Mouse (Mus musculus) right cerebral cortex, postnatal 36 days (tissue): ENCODE data around the gene Snrpc.
"Not testable (repeated sequence)": the region's sequence is repeated elsewhere in the genome, so short reads cannot be mapped to it uniquely, and the experiment has no call there.

Experiments used
- DNase-seq, 2 experiments: peaks; one replicate each; pipeline ENCODE4 v3.0.0; 2022; ENCODE audit warnings: low spot score in 2 of 2, mixed read lengths in 1 of 2

The Snrpc gene

DNA sequence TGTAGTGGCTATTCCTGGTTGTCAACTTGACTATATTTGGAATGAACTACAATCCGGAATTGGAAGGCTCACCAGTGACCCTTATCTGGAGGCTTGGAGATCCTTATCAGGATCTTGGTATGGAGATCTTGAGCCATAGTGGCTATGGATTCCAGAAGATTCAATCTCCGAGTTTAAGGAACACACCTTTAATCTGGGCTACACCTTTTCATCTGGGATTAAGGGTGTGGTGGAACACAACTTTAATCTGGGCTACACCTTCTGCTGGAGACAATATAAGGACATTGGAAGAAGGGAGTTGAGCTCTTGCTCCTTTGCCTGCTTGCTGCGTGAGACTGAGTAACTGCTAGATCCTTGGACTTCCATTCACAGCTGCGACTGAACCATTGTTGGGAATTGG is at the start of gene Snrpc:
TSS of gene Snrpc (plus strand) at position 301 of the 400 bp plus-strand sequence.
- not testable (repeated sequence) for DNase-seq

DNA sequence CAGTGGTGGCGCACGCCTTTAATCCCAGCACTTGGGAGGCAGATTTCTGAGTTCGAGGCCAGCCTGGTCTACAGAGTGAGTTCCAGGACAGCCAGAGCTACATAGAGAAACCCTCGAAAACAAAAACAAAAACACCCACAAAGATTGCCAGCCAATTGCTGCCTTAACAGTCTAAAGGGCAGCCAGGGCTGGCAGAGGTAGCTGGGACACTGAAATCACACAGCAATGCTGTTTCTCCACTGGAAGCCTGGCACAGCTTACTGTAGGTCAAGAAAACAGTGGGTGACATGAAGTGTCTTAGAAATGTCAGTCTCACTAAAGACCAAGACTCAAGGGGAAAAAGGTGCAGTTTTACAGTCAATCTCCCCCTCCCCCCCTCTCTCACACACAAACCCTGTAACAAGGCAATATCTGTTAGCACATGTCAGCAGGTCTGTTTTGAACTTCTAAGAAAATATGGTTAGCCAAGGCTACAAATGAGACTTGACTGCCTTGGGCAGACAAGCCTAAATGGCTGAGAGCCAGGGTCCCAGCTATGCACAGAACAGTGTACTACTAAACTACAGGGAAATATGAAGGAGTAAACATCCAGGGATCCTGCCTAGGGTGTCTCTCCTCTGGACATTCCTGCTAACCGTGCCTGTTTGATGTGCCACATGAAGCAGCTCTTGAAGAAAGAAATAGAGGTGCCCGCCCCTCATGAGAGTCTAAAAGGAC is 49.3 kb upstream of the Snrpc start:
- DNase-seq, result no peak

DNA sequence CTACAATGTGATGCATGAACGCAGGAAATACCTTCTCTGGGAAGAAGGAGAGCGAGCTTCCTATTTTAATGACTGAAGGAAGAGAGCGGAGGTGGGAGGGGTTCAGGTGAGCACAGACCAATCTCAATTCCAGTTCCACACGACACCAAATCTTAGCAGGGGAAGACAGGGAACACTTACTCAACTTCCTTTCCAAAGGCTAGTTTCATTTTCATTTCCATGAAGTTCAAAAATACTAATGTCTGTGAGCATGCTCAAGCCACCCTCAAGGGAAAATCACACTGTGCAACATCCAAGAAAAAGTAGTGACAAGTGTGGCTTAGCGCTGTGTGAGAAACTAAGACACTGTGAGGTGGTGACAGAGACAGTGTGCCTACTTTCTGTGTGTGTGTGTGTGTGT is 47.9 kb upstream of the Snrpc start:
- DNase-seq, result no peak

- DNase-seq, result no peak
These were observed 47.0 kb upstream of the Snrpc start for GRCm38 (mm10) chr17:27790976-27791375.

- no peak for DNase-seq
These were observed 46.4 kb upstream of the Snrpc start for GRCm38 (mm10) chr17:27791556-27791955.

DNA sequence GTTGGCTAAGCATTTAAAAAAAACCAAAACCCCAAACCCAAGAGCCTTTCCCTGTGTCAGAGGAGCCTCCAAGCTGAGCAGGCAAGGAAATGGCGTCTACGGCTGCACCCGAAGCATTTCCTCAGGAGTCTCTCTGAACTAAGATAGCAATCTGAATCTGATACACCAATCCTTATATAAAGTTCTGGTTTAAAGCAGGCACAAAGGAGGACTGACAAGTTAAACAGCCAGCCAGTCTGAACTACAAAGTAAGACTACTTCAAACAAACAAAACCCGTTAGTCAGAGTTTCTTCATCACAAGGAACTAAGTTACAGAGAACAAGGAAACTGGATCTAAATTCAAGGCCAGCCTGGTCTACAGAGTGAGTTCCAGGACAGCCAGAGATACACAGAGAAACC is 45.4 kb upstream of the Snrpc start:
- DNase-seq, result no peak

DNA sequence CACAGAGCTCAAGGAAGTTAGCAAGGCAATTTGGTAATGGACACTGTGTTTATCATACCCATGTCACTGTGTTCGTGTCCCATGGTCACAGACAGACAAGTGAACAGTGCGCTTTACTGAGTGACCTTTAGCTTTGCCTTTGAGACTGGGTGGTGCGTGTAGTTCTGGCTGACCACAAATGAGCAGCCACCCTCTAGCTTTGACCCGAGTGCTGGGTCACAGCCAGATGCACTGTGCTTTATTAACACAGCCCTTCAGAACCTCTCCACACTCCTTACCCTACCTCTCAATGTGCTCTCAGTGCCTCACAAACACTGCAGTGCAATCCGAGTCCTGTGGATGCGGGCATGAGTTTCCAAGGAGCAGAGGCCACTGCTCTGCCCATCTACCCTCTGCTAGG is 44.8 kb upstream of the Snrpc start:
- DNase-seq, result no peak

DNA sequence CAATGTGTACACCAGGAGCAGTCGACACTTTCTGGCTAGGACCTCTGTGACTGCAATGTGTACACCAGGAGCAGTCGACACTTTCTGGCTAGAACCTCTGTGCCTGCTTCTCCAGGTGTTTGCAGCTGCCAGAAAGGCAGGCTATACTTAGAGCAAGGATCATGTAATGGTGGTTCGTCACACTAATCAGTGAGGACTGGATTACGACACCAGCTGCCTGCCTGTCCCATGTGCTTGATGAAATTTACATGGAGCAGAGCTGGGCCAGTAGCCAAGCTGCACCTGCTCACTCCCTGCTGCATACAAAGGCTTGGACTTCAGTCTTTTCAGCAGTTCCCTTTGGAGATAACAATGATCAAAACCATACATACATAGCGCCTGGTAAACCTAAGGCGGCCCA is 41.2 kb upstream of the Snrpc start:
- DNase-seq, result no peak

DNA sequence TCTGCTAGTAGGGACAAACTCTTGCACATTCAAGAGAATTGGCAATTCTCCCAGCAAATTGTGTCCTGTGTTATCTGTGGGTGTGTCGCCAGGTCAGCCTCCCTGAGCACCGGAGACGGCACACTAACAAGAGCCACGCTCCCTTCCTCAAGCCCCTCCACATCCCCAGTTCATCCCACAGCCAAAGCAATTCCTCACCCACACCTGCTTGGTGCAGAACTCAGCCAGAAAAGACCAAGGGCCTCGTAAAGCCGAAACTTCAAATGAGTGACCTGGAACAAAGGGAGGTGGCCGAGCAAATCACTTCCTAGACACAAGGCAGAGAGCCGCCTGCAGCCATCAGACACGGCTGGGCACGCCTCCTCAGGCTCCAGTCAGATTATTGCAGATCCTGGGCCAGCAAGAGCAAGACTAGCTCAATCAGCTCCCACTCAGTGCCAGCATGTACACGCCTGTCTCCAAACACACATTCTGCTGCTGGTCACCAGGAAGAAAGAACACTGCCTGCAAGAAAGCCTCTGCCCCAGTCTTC is 40.5 kb upstream of the Snrpc start:
- no peak for DNase-seq

DNA sequence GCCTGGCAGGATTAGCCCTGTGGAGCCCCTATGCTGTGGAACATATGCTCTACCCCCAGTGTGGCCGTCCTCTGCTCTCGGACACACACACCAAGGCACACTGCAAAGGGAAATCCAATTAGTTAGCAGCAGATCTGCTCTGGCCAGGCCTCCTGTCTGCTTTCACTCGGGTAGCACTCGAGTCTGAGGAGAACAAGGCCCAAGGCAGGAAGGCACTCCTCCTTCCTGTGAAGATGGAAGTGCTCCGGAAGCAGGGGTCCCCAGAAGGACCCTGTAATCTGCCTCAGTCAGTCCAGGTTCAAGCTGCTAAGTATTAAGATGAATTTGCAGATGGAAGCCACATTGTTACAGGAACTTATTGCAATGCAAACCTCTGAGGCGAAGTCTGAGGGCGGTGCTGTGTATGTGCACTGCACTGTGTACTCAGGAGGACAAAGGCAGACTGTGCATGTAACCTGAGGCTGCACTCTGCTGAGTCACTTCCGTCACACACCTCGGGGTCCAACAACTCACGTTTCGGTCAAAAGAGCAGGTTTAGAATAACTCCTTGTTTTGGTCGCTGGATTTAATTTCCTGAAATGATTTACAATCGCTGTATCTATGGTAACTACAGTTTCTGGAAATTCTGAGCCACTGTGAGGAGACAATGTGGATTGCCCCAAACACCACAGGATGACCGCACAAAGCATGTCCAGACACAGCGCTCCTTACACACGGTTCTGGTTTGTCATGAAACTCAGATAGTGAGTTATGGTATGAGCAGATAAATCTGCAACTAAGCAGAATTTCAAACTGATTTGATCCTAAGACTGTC is 38.0 kb upstream of the Snrpc start:
- DNase-seq, result no peak

- DNase-seq, result no peak
These were observed 37.0 kb upstream of the Snrpc start for GRCm38 (mm10) chr17:27800710-27801648.

DNA sequence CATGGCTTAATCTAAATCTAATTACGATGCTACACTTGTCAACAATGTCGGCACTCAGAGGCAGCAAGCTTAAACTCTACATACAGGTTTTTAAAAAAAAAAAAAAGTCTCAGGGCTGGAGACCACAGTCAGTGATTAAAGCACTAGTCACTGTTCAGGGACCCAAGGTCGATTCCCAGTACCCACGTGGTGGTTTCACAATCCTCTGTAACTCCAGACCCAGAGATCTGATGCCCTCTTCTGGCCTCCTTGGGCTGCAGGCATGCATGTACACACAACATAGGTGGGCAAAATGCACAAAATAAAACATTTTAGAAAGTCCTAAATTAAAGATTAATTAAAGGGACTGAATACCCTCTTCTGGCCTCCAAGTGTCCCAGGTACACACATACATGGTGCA is 34.2 kb upstream of the Snrpc start:
- DNase-seq, result no peak

- DNase-seq, result no peak
These were observed 33.7 kb upstream of the Snrpc start for GRCm38 (mm10) chr17:27804156-27804690.

GRCm38 (mm10) chr17:27804803-27805770 is 32.9 kb upstream of the Snrpc start:
- no peak for DNase-seq

DNA sequence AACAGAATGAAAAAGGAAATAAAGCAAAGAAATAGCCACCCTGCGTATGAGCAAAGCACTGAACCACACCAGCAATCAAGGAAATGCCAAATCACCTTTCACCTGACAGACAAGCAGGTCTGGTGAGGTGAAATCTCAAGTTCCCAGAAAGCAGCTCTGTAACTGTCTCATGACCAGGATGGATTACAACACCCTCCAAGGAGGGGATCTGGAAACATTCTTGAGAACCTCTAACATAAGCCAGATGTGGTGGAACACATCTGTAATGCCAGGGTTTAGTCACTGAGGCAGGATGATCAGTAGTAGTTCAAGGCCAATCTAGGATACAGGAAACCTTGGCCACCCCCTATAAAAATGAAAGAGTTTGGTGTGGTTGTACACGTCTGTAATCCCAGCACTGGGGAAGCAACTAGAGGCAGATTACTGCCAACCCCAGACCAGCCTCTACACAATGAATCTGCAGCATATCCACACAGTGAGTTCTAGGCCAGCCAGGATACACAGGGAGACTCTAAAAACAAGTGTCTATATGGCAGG is 30.3 kb upstream of the Snrpc start:
- DNase-seq, result no peak

GRCm38 (mm10) chr17:27810569-27811331 is 27.2 kb upstream of the Snrpc start:
- DNase-seq, result no peak

DNA sequence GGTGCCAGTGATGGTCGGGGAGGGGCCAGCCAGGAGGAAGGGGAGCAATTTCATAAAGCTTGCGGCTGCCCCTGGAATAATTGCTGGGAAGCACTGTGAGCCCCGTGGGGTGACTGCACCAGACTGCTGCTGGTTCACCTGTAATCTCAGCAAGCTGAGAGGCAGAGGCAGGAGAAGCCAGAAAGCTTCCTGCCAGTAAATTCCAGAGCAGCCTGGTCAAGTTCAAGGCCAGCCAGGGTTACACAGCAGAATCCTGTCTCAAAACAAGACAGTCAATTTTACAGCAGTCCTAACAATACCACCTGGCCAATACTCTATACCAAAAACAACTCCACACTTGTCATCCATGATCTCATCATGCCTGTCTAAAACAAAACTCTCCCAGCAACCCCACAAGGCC is 26.0 kb upstream of the Snrpc start:
- DNase-seq, result no peak

DNA sequence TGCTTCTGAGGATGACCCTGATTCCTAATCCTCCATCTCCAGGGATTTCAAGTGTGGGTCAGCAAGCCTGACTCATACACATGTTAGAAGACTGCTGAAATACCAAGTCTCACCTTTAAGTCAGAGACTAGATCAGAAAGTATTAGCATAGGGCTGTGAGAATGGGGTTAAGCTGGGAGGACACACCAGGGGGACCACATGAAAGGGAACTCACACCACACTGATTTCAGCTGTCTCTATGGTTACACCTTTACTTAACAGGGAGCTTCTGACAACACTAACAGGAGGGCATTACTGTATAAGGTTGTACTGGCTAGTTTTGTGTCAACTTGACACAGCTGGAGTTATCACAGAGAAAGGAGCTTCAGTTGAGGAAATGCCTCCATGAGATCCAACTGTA is 23.3 kb upstream of the Snrpc start:
- no peak for DNase-seq

DNA sequence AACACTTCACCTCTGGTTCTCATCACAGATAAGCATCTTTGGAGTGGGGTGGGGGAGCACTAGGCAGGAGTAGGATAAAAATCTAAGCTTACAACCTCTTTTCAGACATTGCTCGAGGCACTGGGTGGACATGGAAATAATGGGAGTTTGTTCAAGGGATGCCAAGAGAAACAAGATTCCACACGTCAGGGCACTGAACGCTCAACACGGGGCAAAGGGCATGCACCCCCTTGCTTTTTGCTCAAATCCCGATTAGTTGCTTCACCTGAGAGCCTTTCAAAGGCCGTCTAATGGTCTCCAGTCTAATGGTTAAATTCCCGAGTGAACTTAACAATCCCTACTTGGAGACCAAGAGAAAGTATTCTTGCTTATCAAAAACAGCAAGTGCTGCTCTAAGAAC is 18.9 kb upstream of the Snrpc start:
- DNase-seq, result no peak
